Mouse (Mus musculus) hindbrain, postnatal 0 days (tissue): Measurements from ENCODE around the gene Tmem106b. TPM values are rescaled to one million over a fixed set of nuclear protein-coding genes. Genes with fewer than 3 reads are reported as not detected.

Experiments
- ATAC-seq: fragments of 200-750 bp; cut with Nextera tagmentation; 2 replicates; pipeline ENCODE4 v1.8.0; 2017; ENCODE audit warnings: mild to moderate bottlenecking, moderate TSS enrichment, moderate library complexity
- DNase-seq: peaks from one replicate; pipeline ENCODE4 v3.0.0-alpha.2; 2015; ENCODE audit warnings: low spot score
- H3K27ac ChIP-seq: fragments of 300-500 bp; sonication (generic); 2 replicates; pipeline ENCODE4 v1.5.1; 2014; ENCODE audit warnings: mild to moderate bottlenecking
- H3K27me3 ChIP-seq: fragments of 300-500 bp; sonication (generic); 2 replicates; pipeline ENCODE4 v1.6.1; 2014; ENCODE audit warnings: low read length, mixed read lengths; ENCODE audit not compliant: insufficient read depth
- H3K36me3 ChIP-seq: fragments of 300-500 bp; sonication (generic); 2 replicates; pipeline ENCODE4 v1.6.1; 2014; ENCODE audit warnings: low read length, mixed read lengths; ENCODE audit not compliant: insufficient read depth
- H3K4me1 ChIP-seq: fragments of 300-500 bp; sonication (generic); 2 replicates; pipeline ENCODE4 v1.6.1; 2014; ENCODE audit warnings: antibody characterized with exemption, low read length, mixed read lengths; ENCODE audit not compliant: insufficient read depth
- H3K4me2 ChIP-seq: fragments of 300-500 bp; sonication (generic); 2 replicates; pipeline ENCODE4 v1.6.1; 2014; ENCODE audit warnings: low read depth, mild to moderate bottlenecking, low read length, moderate library complexity, mixed read lengths
- H3K4me3 ChIP-seq: fragments of 300-500 bp; sonication (generic); 2 replicates; pipeline ENCODE4 v1.5.1; 2014; ENCODE audit warnings: low read length
- H3K9ac ChIP-seq: fragments of 300-500 bp; sonication (generic); replicated peaks from 2 replicates; pipeline ENCODE4 v1.6.1; 2014; ENCODE audit warnings: mild to moderate bottlenecking, low read length, moderate library complexity, mixed read lengths
- H3K9me3 ChIP-seq: fragments of 300-500 bp; sonication (generic); 2 replicates; pipeline ENCODE4 v1.6.1; 2016; ENCODE audit warnings: low read length, mixed read lengths
- CTCF ChIP-seq: IDR thresholded peaks from 2 replicates; pipeline ENCODE4 v1.5.1; 2016; ENCODE audit warnings: antibody characterized with exemption, control low read depth, low read depth
- WGBS: fragments of 180-500 bp; shearing (Covaris S2); extraction: QIAGEN DNeasy Blood & Tissue Kit; methylation state at CpG from one replicate; pipeline ENCODE4 v1.1.7; 2014; 5-methylcytosine and 5-hydroxymethylcytosine counted together
- polyA plus RNA-seq: library from polyadenylated mRNA; unstranded; fragments of >200 nt; fragmentation: Nextera tagmentation; extraction: Ambion mirVana; gene quantifications from 2 replicates; pipeline ENCODE4 v1.2.1, GENCODE M21; 2015
- total RNA-seq: library from RNA; depleted of rRNA; stranded (reverse); fragments of >200 nt; gene quantifications from 2 replicates; pipeline ENCODE4 v1.2.3, GENCODE M21; 2014; rRNA removed

Gene Tmem106b
- 74.5 and 92.9 TPM in 2 replicates for total RNA-seq
- 38.0 and 38.5 TPM in 2 replicates for polyA plus RNA-seq

GRCm38 (mm10) chr6:13069302-13070146 is at the start of gene Tmem106b:
TSS of gene Tmem106b (plus strand) at chr6:13069759.
- peak; percentile 99 for DNase-seq
- Histone ChIP-seq H3K27ac (peak within 1 kb of the TSS; percentile 89), H3K36me3 (peaks cover 7% of the 10 kb centered on the region; the same call in 1 of the 2 replicates), H3K9ac (peak within 1 kb of the TSS; percentile 93), H3K4me1 (no peaks in the 10 kb centered on the region; the same call in 1 of the 2 replicates), H3K4me3 (peak within 1 kb of the TSS; percentile 96), H3K27me3 (no peaks in the 10 kb centered on the region), H3K9me3 (no peaks in the 10 kb centered on the region), H3K4me2 (peak within 1 kb of the TSS; percentile 82)
- TF ChIP-seq CTCF = no peak
- 3% methylated on average over 61 of the region's 61 CpGs for WGBS
- peak; percentile 100 for ATAC-seq

GRCm38 (mm10) chr6:13021245-13022100 is 48.1 kb upstream of the Tmem106b start:
- no peak for ATAC-seq
- no peak overlapping the region for H3K9ac ChIP-seq
- H3K4me2 ChIP-seq = no peak overlapping the region
- DNase-seq = no peak
- no peaks in the 10 kb centered on the region for H3K27me3 ChIP-seq
- 30% methylated on average over 5 of the region's 5 CpGs for WGBS
- no peak overlapping the region for H3K27ac ChIP-seq
- no peak overlapping the region for H3K4me3 ChIP-seq
- H3K4me1 ChIP-seq = no peaks in the 10 kb centered on the region
- H3K36me3 ChIP-seq = no peaks in the 10 kb centered on the region
- TF ChIP-seq CTCF = no peak
- H3K9me3 ChIP-seq = no peaks in the 10 kb centered on the region

- Histone ChIP-seq H3K27ac (no peak overlapping the region), H3K9me3 (no peaks in the 10 kb centered on the region), H3K9ac (no peak overlapping the region), H3K27me3 (no peaks in the 10 kb centered on the region), H3K4me1 (no peaks in the 10 kb centered on the region), H3K36me3 (no peaks in the 10 kb centered on the region), H3K4me2 (no peak overlapping the region), H3K4me3 (no peak overlapping the region)
- DNase-seq = no peak
- ATAC-seq = no peak
- no peak for TF ChIP-seq CTCF
These were observed 39.0 kb upstream of the Tmem106b start for GRCm38 (mm10) chr6:13030558-13030957.

GRCm38 (mm10) chr6:13030961-13031360 is 38.6 kb upstream of the Tmem106b start:
- ATAC-seq = no peak

GRCm38 (mm10) chr6:13052408-13053200 is 17.0 kb upstream of the Tmem106b start:
- H3K27me3 ChIP-seq = no peaks in the 10 kb centered on the region
- no peaks in the 10 kb centered on the region for H3K36me3 ChIP-seq
- no peak overlapping the region for H3K9ac ChIP-seq
- DNase-seq = no peak
- 84% methylated on average over 4 of the region's 4 CpGs for WGBS
- TF ChIP-seq CTCF = no peak
- ATAC-seq = no peak
- H3K9me3 ChIP-seq = no peaks in the 10 kb centered on the region
- no peaks in the 10 kb centered on the region for H3K4me1 ChIP-seq
- no peak overlapping the region for H3K27ac ChIP-seq
- no peak overlapping the region for H3K4me3 ChIP-seq
- no peak overlapping the region for H3K4me2 ChIP-seq

More at GRCm38 (mm10) chr6:13030961-13031360, 38.6 kb upstream of the Tmem106b start:
- WGBS = 15% methylated on average over 1 of the region's 1 CpGs
- no peak overlapping the region for H3K27ac ChIP-seq
- H3K4me1 ChIP-seq = no peaks in the 10 kb centered on the region
- DNase-seq = peak; percentile 68
- TF ChIP-seq CTCF = peak; percentile 61
- H3K4me2 ChIP-seq = no peak overlapping the region
- H3K9me3 ChIP-seq = no peaks in the 10 kb centered on the region
- H3K36me3 ChIP-seq = no peaks in the 10 kb centered on the region
- no peak overlapping the region for H3K9ac ChIP-seq
- no peaks in the 10 kb centered on the region for H3K27me3 ChIP-seq
- H3K4me3 ChIP-seq = no peak overlapping the region

GRCm38 (mm10) chr6:13061276-13062039 is 8.1 kb upstream of the Tmem106b start:
- ATAC-seq (no peak), DNase-seq (no peak)
- Histone ChIP-seq H3K4me3 (no peak overlapping the region), H3K27me3 (no peaks in the 10 kb centered on the region), H3K27ac (no peak overlapping the region), H3K4me2 (no peak overlapping the region), H3K9ac (no peak overlapping the region), H3K4me1 (no peaks in the 10 kb centered on the region), H3K36me3 (no peaks in the 10 kb centered on the region), H3K9me3 (no peaks in the 10 kb centered on the region)
- TF ChIP-seq CTCF = no peak
